Mouse (Mus musculus) thymus, postnatal 36 days (tissue): ENCODE measurements around the gene P2ry14.
A peak's percentile ranks its signal among the peaks of the same experiment; 100 is the strongest.
"Not testable (repeated sequence)": the region's sequence is repeated elsewhere in the genome, so short reads cannot be mapped to it uniquely, and the experiment has no call there.

Experiments used
- DNase-seq, 2 experiments: peaks; one replicate each; pipeline ENCODE4 v3.0.0; 2022; ENCODE audit warnings: mixed read lengths in 2 of 2

Gene P2ry14

DNA sequence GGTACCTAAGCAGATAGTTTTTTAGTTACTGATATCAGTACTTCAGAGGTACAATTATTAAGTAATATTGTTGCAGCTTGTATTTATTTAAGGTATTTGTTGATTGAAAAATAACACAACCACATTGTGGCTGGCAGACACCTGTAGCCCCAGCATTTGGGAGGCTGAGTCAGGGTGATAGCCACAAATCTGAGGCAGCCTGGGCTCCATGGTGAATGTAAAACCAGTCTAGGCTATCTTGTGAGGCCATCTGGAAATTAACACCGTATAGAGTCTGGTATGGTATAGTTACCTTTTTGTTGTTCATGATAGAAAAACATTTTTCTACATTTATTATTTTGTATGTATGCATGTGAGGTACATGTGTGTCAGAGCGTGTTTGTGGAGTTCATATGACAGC is 51.3 kb downstream of the P2ry14 start:
- no peak for DNase-seq

GRCm38 (mm10) chr3:59101218-59101986 is 52.0 kb downstream of the P2ry14 start, which contains the start of gene Gpr171:
Gpr171 (minus strand) TSS chr3:59101821.
- DNase-seq = peak; percentile 33 to 39

GRCm38 (mm10) chr3:59098540-59098939 is 54.9 kb downstream of the P2ry14 start:
- DNase-seq = no peak

GRCm38 (mm10) chr3:59097421-59097820 is 56.0 kb downstream of the P2ry14 start:
- DNase-seq = no peak

DNA sequence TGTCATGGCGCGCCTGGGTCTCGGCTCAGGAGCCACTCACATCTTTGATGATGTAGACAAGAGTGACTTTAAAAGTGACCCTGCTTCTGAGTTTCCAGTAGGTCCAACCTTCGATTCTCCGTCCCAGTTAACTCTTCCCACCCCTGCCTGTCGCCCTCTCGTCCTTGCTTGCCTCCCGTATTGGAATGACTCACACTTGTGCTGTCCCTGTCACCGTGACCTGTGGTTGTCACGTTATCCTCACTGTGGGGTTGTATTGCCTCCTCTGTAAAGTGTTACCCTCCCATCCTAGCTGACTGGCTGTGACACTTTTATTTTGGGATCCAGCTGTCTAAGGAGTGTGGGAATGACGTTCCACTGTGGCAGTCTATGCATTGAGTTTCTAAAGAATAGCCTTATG is 60.7 kb downstream of the P2ry14 start:
- no peak for DNase-seq

GRCm38 (mm10) chr3:59080919-59081318 is 72.5 kb downstream of the P2ry14 start:
- peak; percentile 51 to 77 for DNase-seq

GRCm38 (mm10) chr3:59080293-59080916 is 73.0 kb downstream of the P2ry14 start:
- no peak for DNase-seq

- peak; percentile 48 to 52 for DNase-seq
Observed at GRCm38 (mm10) chr3:59079327-59079726, 74.1 kb downstream of the P2ry14 start.

DNA sequence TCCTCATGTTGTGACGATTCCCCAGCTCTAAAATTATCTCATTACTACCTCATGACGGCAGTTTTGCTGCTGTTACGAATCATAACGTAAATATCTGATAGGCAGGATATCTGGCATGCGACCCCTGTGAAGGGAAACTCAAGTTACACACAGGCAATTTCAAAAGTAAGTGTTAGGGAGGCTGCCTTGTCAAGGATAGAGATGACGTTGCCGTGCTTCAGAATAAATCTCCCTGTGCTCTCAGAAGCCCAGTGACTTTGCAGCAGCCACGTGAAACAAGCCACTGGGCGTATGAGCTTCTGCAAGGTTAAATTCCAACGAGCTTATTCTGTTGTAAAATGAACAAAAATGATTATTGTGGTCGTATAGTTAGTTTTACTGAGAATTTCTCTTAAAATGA is 74.8 kb downstream of the P2ry14 start:
- DNase-seq = no peak

- DNase-seq = no peak
Observed at GRCm38 (mm10) chr3:59077278-59077677, 76.1 kb downstream of the P2ry14 start.

DNA sequence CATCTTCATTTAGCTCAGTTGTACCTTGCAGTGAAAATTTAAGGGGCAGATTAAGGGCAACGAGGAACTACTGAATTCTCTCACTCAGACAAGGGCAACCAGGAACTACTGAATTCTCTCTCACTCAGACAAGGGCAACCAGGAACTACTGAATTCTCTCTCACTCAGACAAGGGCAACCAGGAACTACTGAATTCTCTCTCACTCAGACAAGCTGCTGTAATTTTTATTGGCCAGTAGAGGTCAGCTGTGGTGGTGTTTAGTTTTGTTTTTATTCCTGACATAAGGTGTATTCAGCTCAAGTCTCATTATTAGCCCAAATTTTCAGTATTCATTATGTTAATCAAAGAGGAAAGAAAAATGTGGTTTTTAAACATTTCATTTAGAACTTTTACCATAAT is 84.3 kb downstream of the P2ry14 start:
- not testable (repeated sequence) for DNase-seq

GRCm38 (mm10) chr3:59066558-59067294 is 86.7 kb downstream of the P2ry14 start:
- no peak for DNase-seq

GRCm38 (mm10) chr3:59065937-59066336 is 87.5 kb downstream of the P2ry14 start:
- no peak for DNase-seq
